Mouse (Mus musculus): Measurements from ENCODE around the gene Mtmr1. TPM values are rescaled to one million over a fixed set of nuclear protein-coding genes. Genes with fewer than 3 reads are reported as not detected.

Mtmr1 gene
- polyA plus RNA-seq, 1 experiment from 2014 or later: 12.5 TPM

GRCm38 (mm10) chrX:71464138-71464826 is 99.7 kb downstream of the Mtmr1 start:
- Histone ChIP-seq H3K4me2 (replicated peaks) (no peak overlapping the region), H3K9me3 (no peaks in the 10 kb centered on the region), H3K36me3 (no peaks in the 10 kb centered on the region), H3K4me3 (replicated peaks) (no peak overlapping the region), H3K4me1 (replicated peaks) (no peaks in the 10 kb centered on the region), H3K27ac (no peak overlapping the region), H3K27me3 (replicated peaks) (no peaks in the 10 kb centered on the region), H3K9ac (no peak overlapping the region)
- no peak for ATAC-seq
- WGBS: 68% methylated on average over 7 of the region's 7 CpGs

GRCm38 (mm10) chrX:71465417-71465816 is 100.9 kb downstream of the Mtmr1 start:
- no peaks in the 10 kb centered on the region for H3K4me1 ChIP-seq (replicated peaks)
- no peaks in the 10 kb centered on the region for H3K36me3 ChIP-seq
- H3K4me2 ChIP-seq (replicated peaks): no peak overlapping the region
- H3K27ac ChIP-seq: no peak overlapping the region
- H3K9ac ChIP-seq: no peak overlapping the region
- 77% methylated on average over 1 of the region's 1 CpGs for WGBS
- no peaks in the 10 kb centered on the region for H3K9me3 ChIP-seq
- H3K4me3 ChIP-seq (replicated peaks): no peak overlapping the region
- no peak for ATAC-seq
- H3K27me3 ChIP-seq (replicated peaks): no peaks in the 10 kb centered on the region

GRCm38 (mm10) chrX:71467491-71467890 is 102.9 kb downstream of the Mtmr1 start:
- Histone ChIP-seq H3K27me3 (replicated peaks) (no peaks in the 10 kb centered on the region), H3K9ac (no peak overlapping the region), H3K4me3 (replicated peaks) (no peak overlapping the region), H3K27ac (no peak overlapping the region), H3K4me1 (replicated peaks) (no peaks in the 10 kb centered on the region), H3K36me3 (no peaks in the 10 kb centered on the region), H3K9me3 (no peaks in the 10 kb centered on the region), H3K4me2 (replicated peaks) (no peak overlapping the region)
- no peak for ATAC-seq
- WGBS: 93% methylated on average over 3 of the region's 3 CpGs

Other genes with a start within 250 kb of the Mtmr1 start
- 10.0 and 11.0 TPM in 2 replicates for gene Mtm1, start 154.0 kb upstream of the Mtmr1 start, polyA plus RNA-seq (2015; fragmentation: Nextera tagmentation; extraction: Ambion mirVana)
- gene Cd99l2, start 128.1 kb downstream of the Mtmr1 start, polyA plus RNA-seq (2015; fragmentation: Nextera tagmentation; extraction: Ambion mirVana): 24.9 and 25.6 TPM in 2 replicates
- 217 and 227 TPM in 2 replicates for gene Hmgb3, start 191.2 kb downstream of the Mtmr1 start, polyA plus RNA-seq (2015; fragmentation: Nextera tagmentation; extraction: Ambion mirVana)